Mouse (Mus musculus) testis, adult 2 months (tissue): Measurements from ENCODE around the gene Gatm.

ENCODE experiments used
- CTCF ChIP-seq: fragments of 200-500 bp; IDR thresholded peaks from 2 replicates; pipeline ENCODE4 v1.5.1; 2012; ENCODE audit warnings: low read depth, mild to moderate bottlenecking, inconsistent platforms, low read length, moderate library complexity; ENCODE audit not compliant: control insufficient read depth, insufficient read depth, insufficient replicate concordance
- POLR2A ChIP-seq: fragments of 200-500 bp; IDR thresholded peaks from 2 replicates; pipeline ENCODE4 v1.6.1; 2012; ENCODE audit warnings: low read depth, mild to moderate bottlenecking, inconsistent platforms, low read length, moderate library complexity; ENCODE audit not compliant: control insufficient read depth

- TF ChIP-seq POLR2A (no peak), CTCF (no peak)
Observed at GRCm38 (mm10) chr2:122561221-122561620, 49.9 kb downstream of the Gatm start.
